Mouse (Mus musculus): ENCODE measurements around the gene Sec61a2. TPM values are rescaled to one million over a fixed set of nuclear protein-coding genes. Genes with fewer than 3 reads are reported as not detected.

Sec61a2 gene
- polyA plus RNA-seq, 1 experiment from 2014 or later, result 67.5 TPM

GRCm38 (mm10) chr2:5877446-5877845, 17.8 kb downstream of the Sec61a2 start:
- H3K36me3 ChIP-seq, result peaks cover 45% of the 10 kb centered on the region
- no peaks in the 10 kb centered on the region for H3K9me3 ChIP-seq
- H3K4me2 ChIP-seq, result no peak overlapping the region
- no peak overlapping the region for H3K27ac ChIP-seq
- no peak overlapping the region for H3K9ac ChIP-seq
- 64% methylated on average over 3 of the region's 3 CpGs for WGBS
- no peak for ATAC-seq (ENCODE audit: insufficient read depth, low FRiP score, low read depth)
- H3K4me3 ChIP-seq (replicated peaks), result no peak overlapping the region
- H3K27me3 ChIP-seq (replicated peaks), result no peaks in the 10 kb centered on the region
- no peaks in the 10 kb centered on the region for H3K4me1 ChIP-seq

DNA sequence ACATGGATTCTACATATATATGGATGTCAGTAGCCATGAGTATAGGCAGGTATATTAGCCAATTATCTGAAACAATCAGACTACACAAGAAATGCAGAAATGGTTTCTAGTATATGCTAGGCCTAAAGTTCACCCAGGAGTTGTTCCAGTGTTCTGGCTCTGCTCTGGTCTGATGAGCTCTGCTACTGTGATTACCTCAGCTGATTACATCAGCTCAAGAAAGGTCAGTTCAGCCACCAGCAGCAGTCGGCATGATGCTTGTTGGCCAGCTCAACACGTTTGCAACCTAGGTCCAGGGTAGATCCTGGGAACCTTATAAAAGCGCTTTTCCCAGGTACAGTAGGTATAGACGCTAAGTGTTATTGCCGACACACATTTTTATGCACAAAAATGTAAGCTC, 25.5 kb downstream of the Sec61a2 start:
- Histone ChIP-seq H3K36me3 (peaks cover 40% of the 10 kb centered on the region), H3K27ac (no peak overlapping the region), H3K9ac (no peak overlapping the region), H3K4me3 (replicated peaks) (no peak overlapping the region), H3K9me3 (no peaks in the 10 kb centered on the region), H3K4me2 (no peak overlapping the region), H3K4me1 (no peaks in the 10 kb centered on the region), H3K27me3 (replicated peaks) (no peaks in the 10 kb centered on the region)
- 89% methylated on average over 5 of the region's 5 CpGs for WGBS
- ATAC-seq (ENCODE audit: insufficient read depth, low FRiP score, low read depth), result no peak

DNA sequence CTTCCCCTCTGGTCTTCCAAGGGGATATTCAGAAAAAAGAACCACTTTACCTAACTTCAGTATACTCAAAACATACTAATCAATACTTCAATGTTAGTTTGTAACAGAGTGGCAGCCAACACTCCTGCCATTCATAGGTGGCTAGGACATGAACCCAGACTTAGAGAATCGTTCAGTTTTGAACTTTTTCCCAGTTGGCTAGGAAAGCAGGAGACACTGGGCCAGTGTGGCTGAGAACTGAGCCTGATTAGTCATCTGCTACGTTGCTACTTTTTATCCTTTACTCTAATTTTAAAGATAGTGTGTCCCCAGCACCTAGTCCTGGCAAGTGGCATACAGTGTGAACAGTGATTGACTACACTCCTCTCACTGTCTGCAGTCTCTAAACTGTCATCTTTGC, 27.6 kb downstream of the Sec61a2 start:
- 87% methylated on average over 2 of the region's 2 CpGs for WGBS

DNA sequence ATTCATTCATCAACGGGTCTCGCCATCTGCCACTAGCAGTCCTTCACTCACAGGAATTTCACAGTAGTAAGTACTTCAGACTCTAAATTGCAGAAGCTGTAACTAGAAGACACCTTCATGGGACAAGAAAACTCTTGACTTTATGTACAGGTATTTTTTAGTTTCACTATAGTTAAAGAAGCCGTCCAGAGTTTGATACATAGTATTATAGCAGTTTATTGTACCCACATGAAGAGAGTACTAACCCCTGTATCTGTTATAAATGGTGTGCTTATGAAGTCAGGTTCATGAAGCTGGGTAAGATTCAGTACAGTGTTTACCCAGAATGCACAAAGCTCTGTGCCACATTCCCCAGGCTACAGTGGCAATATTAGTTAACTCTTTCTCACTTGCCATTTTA, 32.4 kb downstream of the Sec61a2 start, which contains the start of gene Gm13199:
Gm13199 (minus strand) TSS at position 101 of the 400 bp plus-strand sequence.
- Histone ChIP-seq H3K27me3 (replicated peaks) (no peaks in the 10 kb centered on the region), H3K4me1 (no peaks in the 10 kb centered on the region), H3K4me3 (replicated peaks) (no peak within 1 kb of the TSS), H3K9me3 (no peaks in the 10 kb centered on the region), H3K36me3 (peaks cover 46% of the 10 kb centered on the region), H3K4me2 (no peak within 1 kb of the TSS), H3K9ac (no peak within 1 kb of the TSS), H3K27ac (no peak within 1 kb of the TSS)
- ATAC-seq (ENCODE audit: insufficient read depth, low FRiP score, low read depth), result no peak
- 92% methylated on average over 3 of the region's 3 CpGs for WGBS

More for the DNA sequence above, 27.6 kb downstream of the Sec61a2 start:
- H3K9ac ChIP-seq, result no peak overlapping the region
- no peak overlapping the region for H3K4me2 ChIP-seq
- no peak overlapping the region for H3K27ac ChIP-seq
- H3K4me3 ChIP-seq (replicated peaks), result no peak overlapping the region
- no peaks in the 10 kb centered on the region for H3K9me3 ChIP-seq
- H3K36me3 ChIP-seq, result peaks cover 39% of the 10 kb centered on the region
- no peaks in the 10 kb centered on the region for H3K4me1 ChIP-seq
- ATAC-seq (ENCODE audit: insufficient read depth, low FRiP score, low read depth), result no peak
- H3K27me3 ChIP-seq (replicated peaks), result no peaks in the 10 kb centered on the region

- WGBS, result 72% methylated on average over 5 of the region's 5 CpGs
- Histone ChIP-seq H3K9me3 (no peaks in the 10 kb centered on the region), H3K36me3 (no peaks in the 10 kb centered on the region; the same call in 1 of the 2 replicates), H3K27me3 (replicated peaks) (no peaks in the 10 kb centered on the region), H3K4me3 (replicated peaks) (no peak overlapping the region), H3K27ac (no peak overlapping the region), H3K4me1 (peaks cover 3% of the 10 kb centered on the region; the same call in 1 of the 2 replicates), H3K4me2 (no peak overlapping the region), H3K9ac (no peak overlapping the region)
- ATAC-seq (ENCODE audit: insufficient read depth, low FRiP score, low read depth), result no peak
Measured at GRCm38 (mm10) chr2:5851866-5852265, 43.4 kb downstream of the Sec61a2 start.

DNA sequence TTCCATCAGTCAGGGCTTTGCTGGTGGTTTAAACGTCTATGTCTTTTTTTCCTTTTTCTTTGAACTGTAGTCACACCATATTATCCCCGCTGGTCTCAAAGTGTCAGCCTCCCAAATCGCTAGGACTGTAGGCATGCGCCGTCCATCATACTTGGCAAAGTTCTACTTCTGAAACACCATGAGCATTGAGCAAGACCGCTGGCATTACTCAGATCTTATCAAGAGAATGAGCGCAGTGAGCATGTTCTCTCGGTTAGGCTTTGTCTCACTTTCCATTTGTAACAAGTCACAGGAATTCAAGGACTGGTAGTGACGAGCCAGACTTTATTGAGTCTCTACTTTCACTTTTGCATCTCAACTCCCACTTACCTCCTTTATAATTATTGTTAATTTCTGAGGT, 44.1 kb downstream of the Sec61a2 start:
- H3K27ac ChIP-seq, result no peak overlapping the region
- peaks cover 6% of the 10 kb centered on the region; the same call in 1 of the 2 replicates for H3K4me1 ChIP-seq
- no peak overlapping the region for H3K4me2 ChIP-seq
- ATAC-seq (ENCODE audit: insufficient read depth, low FRiP score, low read depth), result no peak
- H3K27me3 ChIP-seq (replicated peaks), result no peaks in the 10 kb centered on the region
- no peaks in the 10 kb centered on the region for H3K9me3 ChIP-seq
- H3K9ac ChIP-seq, result no peak overlapping the region
- no peaks in the 10 kb centered on the region; the same call in 1 of the 2 replicates for H3K36me3 ChIP-seq
- WGBS, result 89% methylated on average over 9 of the region's 9 CpGs
- no peak overlapping the region for H3K4me3 ChIP-seq (replicated peaks)

GRCm38 (mm10) chr2:5845826-5846225, 49.4 kb downstream of the Sec61a2 start:
- Histone ChIP-seq H3K36me3 (peaks cover 9% of the 10 kb centered on the region), H3K4me1 (peaks cover 6% of the 10 kb centered on the region; the same call in 1 of the 2 replicates), H3K4me3 (replicated peaks) (peak overlapping the region; percentile 83), H3K4me2 (peak overlapping the region; percentile 52), H3K27me3 (replicated peaks) (no peaks in the 10 kb centered on the region), H3K9me3 (no peaks in the 10 kb centered on the region), H3K27ac (peak overlapping the region; percentile 96; the same call in 1 of the 2 replicates), H3K9ac (peak overlapping the region; percentile 79; the same call in 1 of the 2 replicates)
- 14% methylated on average over 4 of the region's 4 CpGs for WGBS
- no peak for ATAC-seq (ENCODE audit: insufficient read depth, low FRiP score, low read depth)

GRCm38 (mm10) chr2:5844873-5845631, 50.2 kb downstream of the Sec61a2 start, which contains the start of the genes Nudt5 and Cdc123:
Gene Nudt5 (plus strand): TSS chr2:5845019.
Gene Cdc123 (minus strand): TSS chr2:5845164.
- Histone ChIP-seq H3K27ac (peak within 1 kb of the TSS; percentile 96), H3K27me3 (replicated peaks) (no peaks in the 10 kb centered on the region), H3K4me2 (peak within 1 kb of the TSS; percentile 52), H3K4me1 (peaks cover 6% of the 10 kb centered on the region; the same call in 1 of the 2 replicates), H3K9ac (peak within 1 kb of the TSS; percentile 79), H3K4me3 (replicated peaks) (peak within 1 kb of the TSS; percentile 83), H3K36me3 (peaks cover 14% of the 10 kb centered on the region), H3K9me3 (no peaks in the 10 kb centered on the region)
- peak; percentile 94 for ATAC-seq (ENCODE audit: insufficient read depth, low FRiP score, low read depth)
- under 1% methylated on average over 53 of the region's 53 CpGs for WGBS

GRCm38 (mm10) chr2:5844181-5844872, 50.9 kb downstream of the Sec61a2 start:
- 3% methylated on average over 23 of the region's 23 CpGs for WGBS
- H3K4me2 ChIP-seq, result peak overlapping the region; percentile 52
- peak overlapping the region; percentile 83 for H3K4me3 ChIP-seq (replicated peaks)
- H3K9ac ChIP-seq, result peak overlapping the region; percentile 79
- peaks cover 6% of the 10 kb centered on the region; the same call in 1 of the 2 replicates for H3K4me1 ChIP-seq
- ATAC-seq (ENCODE audit: insufficient read depth, low FRiP score, low read depth), result peak; percentile 9; the same call in 1 of the 2 replicates
- H3K27ac ChIP-seq, result peak overlapping the region; percentile 96
- no peaks in the 10 kb centered on the region for H3K27me3 ChIP-seq (replicated peaks)
- peaks cover 20% of the 10 kb centered on the region for H3K36me3 ChIP-seq
- no peaks in the 10 kb centered on the region for H3K9me3 ChIP-seq

DNA sequence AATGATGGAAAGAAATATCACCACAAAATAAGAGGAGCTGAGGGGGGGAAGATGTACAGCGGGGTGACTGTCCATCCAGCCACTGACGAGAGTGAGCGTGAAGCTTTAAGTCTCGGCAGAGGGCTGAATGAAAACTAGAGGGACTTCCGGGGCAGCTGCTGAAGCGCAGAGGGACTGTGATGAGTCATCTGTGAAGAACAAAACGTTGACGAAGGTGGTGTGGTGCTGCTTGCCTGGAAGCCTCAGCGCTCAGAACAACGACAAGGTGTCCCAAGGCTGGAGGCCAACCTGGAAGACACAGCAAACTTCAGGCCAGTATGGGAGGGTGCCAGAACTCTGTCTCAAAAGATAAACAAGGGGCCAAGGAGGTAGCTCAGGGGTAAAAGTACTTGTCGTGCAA, 54.4 kb downstream of the Sec61a2 start:
- no peak overlapping the region for H3K27ac ChIP-seq
- no peaks in the 10 kb centered on the region for H3K9me3 ChIP-seq
- H3K4me2 ChIP-seq, result no peak overlapping the region
- H3K27me3 ChIP-seq (replicated peaks), result no peaks in the 10 kb centered on the region
- no peak overlapping the region for H3K9ac ChIP-seq
- WGBS, result 94% methylated on average over 11 of the region's 11 CpGs
- peaks cover under 1% of the 10 kb centered on the region; the same call in 1 of the 2 replicates for H3K4me1 ChIP-seq
- peaks cover 34% of the 10 kb centered on the region for H3K36me3 ChIP-seq
- H3K4me3 ChIP-seq (replicated peaks), result no peak overlapping the region
- ATAC-seq (ENCODE audit: insufficient read depth, low FRiP score, low read depth), result no peak

GRCm38 (mm10) chr2:5825265-5825913, 69.8 kb downstream of the Sec61a2 start:
- no peak overlapping the region for H3K9ac ChIP-seq
- H3K9me3 ChIP-seq, result no peaks in the 10 kb centered on the region
- peaks cover 24% of the 10 kb centered on the region for H3K36me3 ChIP-seq
- H3K27me3 ChIP-seq (replicated peaks), result no peaks in the 10 kb centered on the region
- no peak overlapping the region for H3K4me2 ChIP-seq
- ATAC-seq (ENCODE audit: insufficient read depth, low FRiP score, low read depth), result no peak
- 94% methylated on average over 5 of the region's 5 CpGs for WGBS
- no peak overlapping the region for H3K4me3 ChIP-seq (replicated peaks)
- H3K27ac ChIP-seq, result no peak overlapping the region
- H3K4me1 ChIP-seq, result no peaks in the 10 kb centered on the region

Data from stomach, embryonic 15.5 days (tissue).